Mouse (Mus musculus) right cerebral cortex, postnatal 10 days (tissue): Measurements from ENCODE around the gene Gfi1.

ENCODE experiments used
- DNase-seq, 2 experiments: peaks; one replicate each; pipeline ENCODE4 v3.0.0; 2021; ENCODE audit warnings: low spot score in 2 of 2

The Gfi1 gene

DNA sequence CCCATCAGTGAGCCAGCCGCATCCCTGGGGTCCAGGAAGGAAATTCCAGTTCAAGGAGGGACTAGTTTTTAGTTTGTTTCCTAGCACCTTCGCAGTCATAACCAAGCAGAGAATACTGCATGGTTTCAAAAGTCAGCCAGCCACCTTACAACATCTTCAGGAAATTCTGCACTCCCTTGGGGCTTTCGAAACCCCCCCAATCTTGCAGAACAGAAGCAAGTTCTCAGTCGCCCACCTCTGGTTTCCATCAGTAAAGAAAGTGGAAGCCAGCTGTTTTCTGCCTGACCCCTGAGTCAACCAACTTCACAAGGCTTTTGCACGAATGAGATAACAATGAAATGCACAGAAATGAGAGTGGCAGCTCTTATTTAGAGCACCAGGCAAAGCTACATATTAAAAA, 47.4 kb downstream of the Gfi1 start:
- no peak for DNase-seq
